Mouse (Mus musculus): ENCODE data around the gene Dstyk. TPM values are rescaled to one million over a fixed set of nuclear protein-coding genes. Genes with fewer than 3 reads are reported as not detected.

The Dstyk gene
- polyA plus RNA-seq, 1 experiment from 2014 or later = 14.3 TPM

- no peak for ATAC-seq (ENCODE audit: low FRiP score)
- no peak overlapping the region for H3K4me2 ChIP-seq (replicated peaks)
- H3K9me3 ChIP-seq (replicated peaks) = no peaks in the 10 kb centered on the region
- peaks cover 37% of the 10 kb centered on the region for H3K36me3 ChIP-seq
- peak overlapping the region; percentile 35; the same call in 1 of the 2 replicates for H3K9ac ChIP-seq
- no peaks in the 10 kb centered on the region for H3K27me3 ChIP-seq
- H3K27ac ChIP-seq = peak overlapping the region; percentile 68; the same call in 1 of the 2 replicates
- H3K4me3 ChIP-seq = no peak overlapping the region
- peaks cover 60% of the 10 kb centered on the region for H3K4me1 ChIP-seq
- WGBS = 72% methylated on average over 7 of the region's 7 CpGs
Measured at GRCm38 (mm10) chr1:132377055-132377365, 40.3 kb upstream of the Dstyk start.

DNA sequence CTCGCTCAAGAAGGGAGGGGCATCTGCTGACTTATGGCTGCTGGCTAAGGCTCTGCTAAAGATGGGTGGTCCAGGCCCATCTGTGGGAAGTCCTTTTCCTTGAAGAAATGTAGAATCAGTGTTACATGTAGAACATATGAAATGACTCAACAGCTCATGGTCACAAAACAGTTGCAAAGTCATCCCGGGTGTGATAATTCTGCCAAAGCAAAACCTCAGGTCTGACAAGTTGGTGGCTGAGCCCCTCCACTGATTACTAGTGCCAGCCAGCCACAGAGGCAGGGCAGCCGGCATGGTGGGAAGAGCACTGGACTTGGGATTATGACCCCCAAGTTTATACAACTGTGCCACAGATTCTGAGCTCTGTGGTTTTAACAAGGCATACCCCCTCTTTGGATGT lies 39.5 kb upstream of the Dstyk start:
- no peak for ATAC-seq (ENCODE audit: low FRiP score)
- H3K27ac ChIP-seq = no peak overlapping the region
- H3K9me3 ChIP-seq (replicated peaks) = no peaks in the 10 kb centered on the region
- 91% methylated on average over 3 of the region's 3 CpGs for WGBS
- H3K27me3 ChIP-seq = no peaks in the 10 kb centered on the region
- no peak overlapping the region for H3K4me3 ChIP-seq
- peaks cover 55% of the 10 kb centered on the region for H3K4me1 ChIP-seq
- no peak overlapping the region for H3K9ac ChIP-seq
- H3K4me2 ChIP-seq (replicated peaks) = no peak overlapping the region
- H3K36me3 ChIP-seq = peaks cover 37% of the 10 kb centered on the region

DNA sequence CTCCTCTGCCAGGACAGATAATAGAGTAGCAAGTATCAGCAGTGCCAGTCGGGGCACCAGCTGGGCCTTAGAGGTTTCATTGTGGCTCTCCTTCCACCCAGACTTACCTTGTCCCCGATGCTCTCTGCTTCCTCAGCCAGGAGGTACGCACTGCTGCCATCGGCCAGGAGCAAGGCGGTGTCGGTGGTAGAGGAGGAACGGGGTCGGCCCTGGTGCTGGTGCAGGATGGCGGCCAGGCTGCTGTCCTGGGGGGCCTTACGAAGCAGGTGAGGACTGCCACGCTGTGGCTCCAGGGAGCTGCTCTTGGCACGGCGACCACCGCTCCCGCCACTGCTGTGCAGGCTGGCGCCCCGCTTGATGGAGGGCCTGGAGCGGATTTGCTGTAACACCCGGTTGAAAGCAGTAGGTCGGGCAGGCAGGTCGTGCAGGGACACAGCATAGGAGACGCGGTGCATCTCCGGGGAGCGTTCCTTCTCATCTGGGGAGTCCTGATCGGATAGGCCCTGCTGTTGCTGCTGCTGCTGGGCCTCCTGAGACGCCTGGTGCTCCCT lies 36.7 kb upstream of the Dstyk start:
- Histone ChIP-seq H3K9me3 (replicated peaks) (no peaks in the 10 kb centered on the region), H3K9ac (no peak overlapping the region), H3K4me1 (peaks cover 45% of the 10 kb centered on the region), H3K4me3 (no peak overlapping the region), H3K27ac (no peak overlapping the region), H3K4me2 (replicated peaks) (no peak overlapping the region), H3K36me3 (peaks cover 37% of the 10 kb centered on the region), H3K27me3 (no peaks in the 10 kb centered on the region)
- no peak for ATAC-seq (ENCODE audit: low FRiP score)
- WGBS = 89% methylated on average over 27 of the region's 27 CpGs

DNA sequence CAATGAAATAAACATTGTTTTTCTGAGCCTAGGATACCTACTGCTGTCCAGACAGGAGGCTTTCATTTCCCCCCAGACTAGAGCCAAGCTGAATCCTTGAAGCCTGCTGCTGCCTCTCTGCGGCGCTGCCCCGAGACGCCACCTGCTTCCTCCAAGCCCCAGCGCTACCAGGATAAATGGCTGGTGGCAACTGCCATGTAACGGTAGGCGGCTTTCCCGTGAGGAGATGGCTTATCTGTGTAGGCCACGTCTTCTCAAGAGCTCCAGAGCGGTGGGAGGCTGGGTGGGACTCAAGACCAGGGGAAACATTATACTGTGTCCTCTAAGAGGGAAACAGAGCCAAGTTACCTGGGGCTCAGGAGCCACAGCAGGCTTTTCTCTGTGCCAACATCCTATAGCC lies 35.4 kb upstream of the Dstyk start:
- no peak overlapping the region for H3K9ac ChIP-seq
- no peak overlapping the region for H3K4me2 ChIP-seq (replicated peaks)
- 65% methylated on average over 10 of the region's 10 CpGs for WGBS
- H3K27ac ChIP-seq = peak overlapping the region; percentile 23
- H3K36me3 ChIP-seq = peaks cover 37% of the 10 kb centered on the region
- H3K9me3 ChIP-seq (replicated peaks) = no peaks in the 10 kb centered on the region
- no peak for ATAC-seq (ENCODE audit: low FRiP score)
- no peaks in the 10 kb centered on the region for H3K27me3 ChIP-seq
- no peak overlapping the region for H3K4me3 ChIP-seq
- H3K4me1 ChIP-seq = peaks cover 46% of the 10 kb centered on the region

- ATAC-seq (ENCODE audit: low FRiP score) = no peak
- H3K9me3 ChIP-seq (replicated peaks) = no peaks in the 10 kb centered on the region
- peak overlapping the region; percentile 80 for H3K27ac ChIP-seq
- peaks cover 54% of the 10 kb centered on the region for H3K4me1 ChIP-seq
- no peaks in the 10 kb centered on the region for H3K27me3 ChIP-seq
- H3K4me2 ChIP-seq (replicated peaks) = 0 out of 2 replicates have a peak overlapping the region, but pooled peaks have one; percentile 29
- H3K4me3 ChIP-seq = no peak overlapping the region
- H3K9ac ChIP-seq = no peak overlapping the region
- peaks cover 21% of the 10 kb centered on the region for H3K36me3 ChIP-seq
- WGBS = 90% methylated on average over 8 of the region's 8 CpGs
Measured at GRCm38 (mm10) chr1:132384001-132384554, 33.3 kb upstream of the Dstyk start.

DNA sequence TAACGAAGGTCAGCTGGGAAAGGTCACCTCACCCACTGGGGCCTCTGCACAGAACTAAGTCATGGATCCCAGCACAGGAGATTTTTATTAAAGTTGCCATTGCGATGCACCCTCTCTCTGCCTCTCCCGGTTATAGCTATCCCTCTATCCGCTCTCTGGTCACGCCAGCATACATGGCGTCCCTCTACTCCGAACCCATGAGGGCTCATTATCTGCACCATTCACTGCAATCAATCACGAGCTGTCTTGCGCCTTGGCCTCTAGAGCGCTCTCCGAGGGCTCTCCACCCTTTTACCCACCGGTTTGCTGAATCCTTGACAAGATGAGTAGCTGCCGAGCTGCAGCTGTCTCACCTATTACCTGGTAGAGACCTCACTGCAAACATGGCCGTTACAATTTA lies 32.1 kb upstream of the Dstyk start:
- 0 out of 2 replicates have a peak overlapping the region, but pooled peaks have one; percentile 27 for H3K9ac ChIP-seq
- 42% methylated on average over 14 of the region's 14 CpGs for WGBS
- peak overlapping the region; percentile 29; the same call in 1 of the 2 replicates for H3K4me2 ChIP-seq (replicated peaks)

DNA sequence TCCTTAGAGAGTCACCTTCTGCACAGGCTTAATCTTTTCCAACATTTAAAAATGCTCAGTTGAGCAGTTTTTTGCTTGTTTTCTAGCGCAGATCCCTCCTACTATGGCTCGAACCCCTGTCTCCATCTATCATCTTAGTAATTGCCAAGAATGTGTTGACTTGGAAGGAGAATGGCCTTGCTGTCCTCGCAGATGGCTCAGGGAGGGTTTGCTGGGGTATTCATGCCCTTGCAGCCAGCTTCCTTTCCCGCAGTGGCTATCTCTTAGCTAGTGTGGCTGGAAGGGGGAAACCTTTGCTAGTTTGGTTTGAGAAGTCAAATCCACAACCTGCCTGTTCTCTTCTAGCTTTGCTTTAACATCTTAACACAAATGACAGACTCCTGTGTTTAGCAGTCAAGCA lies 31.6 kb upstream of the Dstyk start:
- H3K27ac ChIP-seq = peak overlapping the region; percentile 80
- 0 out of 2 replicates have a peak overlapping the region, but pooled peaks have one; percentile 29 for H3K4me2 ChIP-seq (replicated peaks)
- ATAC-seq (ENCODE audit: low FRiP score) = no peak
- H3K27me3 ChIP-seq = no peaks in the 10 kb centered on the region
- no peak overlapping the region for H3K4me3 ChIP-seq
- 64% methylated on average over 4 of the region's 4 CpGs for WGBS
- H3K9me3 ChIP-seq (replicated peaks) = no peaks in the 10 kb centered on the region
- peaks cover 5% of the 10 kb centered on the region for H3K36me3 ChIP-seq
- peaks cover 71% of the 10 kb centered on the region for H3K4me1 ChIP-seq
- H3K9ac ChIP-seq = no peak overlapping the region

More for the DNA sequence above, 32.1 kb upstream of the Dstyk start:
- Histone ChIP-seq H3K27ac (peak overlapping the region; percentile 80), H3K9me3 (replicated peaks) (no peaks in the 10 kb centered on the region), H3K27me3 (no peaks in the 10 kb centered on the region), H3K4me3 (no peak overlapping the region), H3K4me1 (peaks cover 66% of the 10 kb centered on the region), H3K36me3 (peaks cover 9% of the 10 kb centered on the region)
- ATAC-seq (ENCODE audit: low FRiP score) = peak; percentile 68

GRCm38 (mm10) chr1:132386266-132386665 lies 31.1 kb upstream of the Dstyk start:
- Histone ChIP-seq H3K4me2 (replicated peaks) (no peak overlapping the region), H3K36me3 (no peaks in the 10 kb centered on the region), H3K27ac (peak overlapping the region; percentile 80), H3K4me1 (peaks cover 72% of the 10 kb centered on the region), H3K27me3 (no peaks in the 10 kb centered on the region), H3K9ac (no peak overlapping the region), H3K4me3 (no peak overlapping the region), H3K9me3 (replicated peaks) (no peaks in the 10 kb centered on the region)
- ATAC-seq (ENCODE audit: low FRiP score) = no peak
- 70% methylated on average over 4 of the region's 4 CpGs for WGBS

GRCm38 (mm10) chr1:132387943-132388342 lies 29.4 kb upstream of the Dstyk start:
- Histone ChIP-seq H3K9ac (peak overlapping the region; percentile 14; the same call in 1 of the 2 replicates), H3K9me3 (replicated peaks) (no peaks in the 10 kb centered on the region), H3K27me3 (no peaks in the 10 kb centered on the region), H3K4me1 (peaks cover 70% of the 10 kb centered on the region), H3K4me3 (no peak overlapping the region), H3K4me2 (replicated peaks) (peak overlapping the region; percentile 85), H3K36me3 (no peaks in the 10 kb centered on the region), H3K27ac (peak overlapping the region; percentile 36; the same call in 1 of the 2 replicates)
- 40% methylated on average over 4 of the region's 4 CpGs for WGBS
- no peak for ATAC-seq (ENCODE audit: low FRiP score)

GRCm38 (mm10) chr1:132388813-132389803 lies 28.2 kb upstream of the Dstyk start:
- peak overlapping the region; percentile 85 for H3K4me2 ChIP-seq (replicated peaks)
- H3K9me3 ChIP-seq (replicated peaks) = no peaks in the 10 kb centered on the region
- peaks cover 67% of the 10 kb centered on the region for H3K4me1 ChIP-seq
- H3K27ac ChIP-seq = peak overlapping the region; percentile 93
- H3K9ac ChIP-seq = peak overlapping the region; percentile 63
- no peak for ATAC-seq (ENCODE audit: low FRiP score)
- WGBS = 51% methylated on average over 8 of the region's 8 CpGs
- H3K36me3 ChIP-seq = no peaks in the 10 kb centered on the region
- H3K4me3 ChIP-seq = peak overlapping the region; percentile 88
- no peaks in the 10 kb centered on the region for H3K27me3 ChIP-seq

DNA sequence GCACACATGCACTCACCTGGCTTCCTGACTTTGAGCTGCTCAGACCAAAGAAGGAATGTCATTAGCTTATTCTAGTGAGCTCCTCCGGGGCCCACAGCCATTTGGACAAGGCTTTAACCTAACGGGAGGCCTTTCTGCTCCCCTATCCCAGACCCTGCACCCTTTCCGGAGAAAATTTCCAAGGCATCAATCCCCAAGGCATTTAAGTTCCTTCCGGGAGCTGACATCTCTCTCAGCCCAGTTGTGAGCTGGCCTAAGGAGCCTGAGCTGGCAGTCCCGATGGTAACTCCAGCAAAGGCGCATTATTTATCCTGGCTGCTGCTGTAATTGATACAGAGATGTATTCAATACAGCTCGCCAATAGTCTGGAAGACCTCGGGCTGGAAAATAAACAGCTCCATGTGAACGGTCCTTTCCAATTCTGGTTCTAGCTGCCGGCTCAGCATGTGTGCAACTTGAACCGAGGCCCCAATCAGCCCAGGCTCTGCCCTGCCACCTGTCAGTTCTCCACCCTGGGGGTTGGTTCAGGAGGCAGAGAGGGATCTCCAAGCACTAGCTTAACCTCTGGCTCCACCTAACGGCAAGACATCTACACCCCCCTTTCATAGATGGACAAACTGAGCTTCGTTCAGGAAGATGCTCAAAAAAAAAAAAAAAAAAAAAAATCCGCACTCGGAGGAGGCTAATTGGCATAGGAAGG lies 27.3 kb upstream of the Dstyk start:
- no peak for ATAC-seq (ENCODE audit: low FRiP score)
- 11% methylated on average over 15 of the region's 15 CpGs for WGBS
- Histone ChIP-seq H3K4me2 (replicated peaks) (peak overlapping the region; percentile 85), H3K27ac (peak overlapping the region; percentile 93), H3K9me3 (replicated peaks) (no peaks in the 10 kb centered on the region), H3K9ac (peak overlapping the region; percentile 63), H3K36me3 (no peaks in the 10 kb centered on the region), H3K27me3 (no peaks in the 10 kb centered on the region), H3K4me3 (peak overlapping the region; percentile 88), H3K4me1 (peaks cover 58% of the 10 kb centered on the region)

Measured in hindbrain, embryonic 12.5 days (tissue).